Mouse (Mus musculus): ENCODE results near the gene Gm8138.
"Not testable (repeated sequence)": the region's sequence is repeated elsewhere in the genome, so short reads cannot be mapped to it uniquely, and the experiment has no call there.

The Gm8138 gene

DNA sequence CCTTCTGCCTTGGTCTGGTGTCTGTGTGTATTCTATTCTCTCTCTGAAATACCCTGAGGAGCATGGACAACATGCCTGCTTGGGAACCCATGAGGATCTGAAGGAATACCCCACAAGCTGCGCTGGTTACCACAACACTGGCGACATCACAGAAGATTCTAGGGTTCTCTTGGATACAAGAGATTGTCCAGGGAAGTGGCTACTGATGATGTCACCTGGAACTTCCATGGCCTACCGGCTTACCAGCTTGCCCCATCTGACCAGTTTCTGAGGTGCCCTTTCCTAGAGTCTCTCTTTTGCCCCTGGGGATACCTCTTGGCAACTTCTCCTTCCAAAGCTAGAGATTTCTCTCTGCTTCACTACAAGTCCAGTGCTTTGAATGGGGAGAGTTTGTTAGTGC lies at the start of gene Gm8138:
Gene Gm8138 (minus strand): TSS at position 101 of the 400 bp plus-strand sequence.
- CTCF ChIA-PET, POLR2A ChIA-PET: not testable (repeated sequence)

DNA sequence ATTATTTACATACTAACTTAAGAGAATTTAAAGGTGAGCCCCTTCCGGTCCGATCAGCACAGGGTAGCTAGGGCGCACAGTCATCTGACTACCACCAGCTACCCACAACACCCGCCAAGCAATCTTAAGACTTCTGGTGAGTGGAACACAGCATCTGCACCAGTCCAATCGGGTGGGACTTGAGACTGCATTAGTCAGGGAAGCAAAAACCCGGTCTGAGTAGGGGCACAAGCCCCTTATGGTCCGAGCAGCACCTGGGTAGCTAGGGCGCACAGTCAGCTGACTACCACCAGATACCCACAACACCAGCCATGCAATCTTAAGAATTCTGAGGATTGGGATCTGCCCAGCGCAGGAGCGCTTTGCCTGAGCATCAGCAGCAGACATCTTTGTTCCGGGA lies 54.4 kb downstream of the Gm8138 start:
- CTCF ChIA-PET, POLR2A ChIA-PET: not testable (repeated sequence)

Measured in embryonic stem cell, embryonic (primary cell).